Mouse (Mus musculus) lung, postnatal 4 days (tissue): ENCODE data around the gene Rpl3l.
"Not testable (repeated sequence)": the region's sequence is repeated elsewhere in the genome, so short reads cannot be mapped to it uniquely, and the experiment has no call there.

Experiments
- DNase-seq, 2 experiments: peaks; one replicate each; pipeline ENCODE4 v3.0.0; 2021

Rpl3l gene

GRCm38 (mm10) chr17:24727618-24728017, at the start of gene Rpl3l:
Gene Rpl3l, plus strand, starts transcription at chr17:24727820.
- no peak for DNase-seq

GRCm38 (mm10) chr17:24686514-24686913, 41.1 kb upstream of the Rpl3l start:
- peak; percentile 44 to 60 for DNase-seq

- DNase-seq = peak; percentile 67 to 70
Measured at GRCm38 (mm10) chr17:24687146-24687595, 40.4 kb upstream of the Rpl3l start.

- DNase-seq = no peak
Measured at GRCm38 (mm10) chr17:24687599-24687998, 40.0 kb upstream of the Rpl3l start.

GRCm38 (mm10) chr17:24689251-24690081, 38.2 kb upstream of the Rpl3l start, which contains the start of gene Syngr3:
Gene Syngr3, minus strand, starts transcription at chr17:24689955.
- no peak for DNase-seq

GRCm38 (mm10) chr17:24692385-24692784, 35.2 kb upstream of the Rpl3l start:
- no peak for DNase-seq

- DNase-seq = no peak
Measured at GRCm38 (mm10) chr17:24695326-24696010, 32.2 kb upstream of the Rpl3l start.

- peak; percentile 91 to 94 for DNase-seq
Measured at GRCm38 (mm10) chr17:24696011-24696697, 31.5 kb upstream of the Rpl3l start, which contains the start of the genes Gfer and Noxo1. Gene Gfer, minus strand, starts transcription at chr17:24696156. Gene Noxo1, plus strand, starts transcription at chr17:24696234.

GRCm38 (mm10) chr17:24697985-24698384, 29.6 kb upstream of the Rpl3l start:
- no peak for DNase-seq

- no peak for DNase-seq
Measured at GRCm38 (mm10) chr17:24698715-24699114, 28.9 kb upstream of the Rpl3l start.

- no peak for DNase-seq
Measured at GRCm38 (mm10) chr17:24699473-24699872, 28.1 kb upstream of the Rpl3l start.

GRCm38 (mm10) chr17:24701251-24701650, 26.4 kb upstream of the Rpl3l start:
- no peak for DNase-seq

GRCm38 (mm10) chr17:24705821-24706220, 21.8 kb upstream of the Rpl3l start:
- no peak for DNase-seq

GRCm38 (mm10) chr17:24706982-24707800, 20.4 kb upstream of the Rpl3l start, which contains the start of gene Tbl3:
Gene Tbl3, minus strand, starts transcription at chr17:24707660.
- peak; percentile 95 to 96 for DNase-seq

- DNase-seq = peak in 1 of 2 experiments; percentile 14
Measured at GRCm38 (mm10) chr17:24707801-24708425, 19.7 kb upstream of the Rpl3l start.

GRCm38 (mm10) chr17:24708646-24709045, 19.0 kb upstream of the Rpl3l start:
- no peak for DNase-seq

GRCm38 (mm10) chr17:24715556-24715955, 12.1 kb upstream of the Rpl3l start:
- DNase-seq = no peak

GRCm38 (mm10) chr17:24716166-24716682, 11.4 kb upstream of the Rpl3l start:
- peak in 1 of 2 experiments; percentile 22 for DNase-seq

GRCm38 (mm10) chr17:24717943-24718342, 9.7 kb upstream of the Rpl3l start, which contains the start of the genes Rnf151 and Rps2:
Gene Rnf151, minus strand, starts transcription at chr17:24718063.
Gene Rps2, plus strand, starts transcription at chr17:24718116.
- DNase-seq = no peak

- not testable (repeated sequence) for DNase-seq
Measured at GRCm38 (mm10) chr17:24718938-24719337, 8.7 kb upstream of the Rpl3l start.
